Mouse (Mus musculus) fibroblast of lung, adult 2 months (primary cell): ENCODE measurements around the gene Fn3k.

Experiments used
- DNase-seq: peaks from one replicate; pipeline ENCODE4 v3.0.0-alpha.2; 2011; ENCODE audit warnings: low read depth

The Fn3k gene

GRCm38 (mm10) chr11:121451753-121452635 lies 17.3 kb downstream of the Fn3k start, which contains the start of gene Tbcd:
TSS of gene Tbcd (plus strand) at chr11:121451949.
- DNase-seq, result peak; percentile 77

DNA sequence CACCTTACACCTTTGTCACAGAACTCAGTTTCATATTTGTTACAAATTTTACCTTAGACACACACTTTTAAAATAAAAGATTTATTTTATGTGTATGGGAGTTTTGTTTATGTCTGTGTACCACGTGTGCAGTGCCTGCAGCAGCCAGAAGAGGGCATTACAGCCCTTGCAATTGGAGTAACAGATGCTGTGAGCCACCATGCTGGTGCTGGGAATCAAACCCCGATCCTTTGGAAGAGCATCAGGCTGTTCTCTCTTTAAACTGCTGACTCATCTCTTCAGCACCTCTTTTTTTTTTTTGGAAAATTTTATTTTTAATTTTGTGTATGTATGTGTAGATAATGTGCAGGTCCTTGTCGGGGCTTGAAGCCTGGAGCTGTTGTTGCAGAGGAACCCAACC lies 23.2 kb downstream of the Fn3k start:
- DNase-seq, result no peak

GRCm38 (mm10) chr11:121467408-121467807 lies 32.7 kb downstream of the Fn3k start:
- no peak for DNase-seq

GRCm38 (mm10) chr11:121474831-121475230 lies 40.1 kb downstream of the Fn3k start:
- DNase-seq, result no peak

DNA sequence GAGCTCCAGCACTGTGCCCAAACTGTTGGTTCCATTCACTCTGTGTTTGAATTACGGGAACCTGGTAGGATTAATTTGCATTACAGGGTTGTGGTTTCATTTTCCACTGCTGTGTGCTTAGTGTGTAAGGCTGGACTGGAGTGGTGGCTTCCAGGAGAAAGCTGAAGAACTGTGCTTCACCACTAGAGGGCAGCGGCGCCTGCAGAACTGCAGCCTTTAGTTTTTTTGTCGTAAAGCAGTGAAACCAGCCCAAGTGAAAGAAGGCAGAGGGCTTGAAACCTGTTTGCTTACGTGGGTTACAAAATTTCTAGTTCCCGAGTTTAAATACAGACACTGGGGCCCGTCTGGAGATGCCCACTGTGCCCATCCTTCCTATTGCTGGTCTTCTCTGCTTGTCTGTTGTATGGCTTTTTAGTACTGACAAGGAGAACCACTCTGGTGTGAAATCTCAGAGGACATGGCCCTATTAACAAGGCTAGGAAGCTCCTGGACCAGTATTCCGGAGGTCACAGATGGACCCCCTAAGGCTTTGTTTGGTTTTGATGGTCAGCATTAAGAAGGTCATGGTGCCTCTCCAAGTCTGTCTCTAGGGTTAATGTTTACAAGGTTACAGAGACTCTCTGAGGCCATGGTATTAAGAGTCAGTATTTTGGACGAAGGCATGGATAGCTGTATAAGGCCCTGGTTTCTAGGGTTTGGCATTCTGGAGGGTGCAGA lies 41.1 kb downstream of the Fn3k start:
- peak; percentile 55 for DNase-seq

- no peak for DNase-seq
These were observed 44.9 kb downstream of the Fn3k start for GRCm38 (mm10) chr11:121479476-121480203.

DNA sequence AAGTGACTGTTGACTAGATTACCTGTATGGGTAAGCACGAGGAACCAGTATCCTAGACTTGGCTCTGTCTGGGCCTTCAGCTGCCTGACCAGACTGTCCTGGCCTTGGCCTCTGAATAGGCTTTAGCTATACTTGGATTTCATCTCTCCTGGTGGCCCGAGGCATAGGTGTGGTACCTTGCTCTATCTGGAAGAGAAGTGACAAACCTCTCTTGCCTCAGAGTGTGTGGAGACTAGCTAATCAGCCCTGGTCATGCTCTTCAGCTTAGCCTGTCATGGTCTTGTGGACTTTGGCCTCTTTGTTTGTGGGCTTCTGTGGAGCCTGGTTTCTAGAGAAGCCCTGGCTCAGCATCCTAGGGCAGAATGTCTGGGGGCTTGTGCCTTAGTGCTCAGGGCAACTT lies 46.4 kb downstream of the Fn3k start:
- DNase-seq, result no peak

DNA sequence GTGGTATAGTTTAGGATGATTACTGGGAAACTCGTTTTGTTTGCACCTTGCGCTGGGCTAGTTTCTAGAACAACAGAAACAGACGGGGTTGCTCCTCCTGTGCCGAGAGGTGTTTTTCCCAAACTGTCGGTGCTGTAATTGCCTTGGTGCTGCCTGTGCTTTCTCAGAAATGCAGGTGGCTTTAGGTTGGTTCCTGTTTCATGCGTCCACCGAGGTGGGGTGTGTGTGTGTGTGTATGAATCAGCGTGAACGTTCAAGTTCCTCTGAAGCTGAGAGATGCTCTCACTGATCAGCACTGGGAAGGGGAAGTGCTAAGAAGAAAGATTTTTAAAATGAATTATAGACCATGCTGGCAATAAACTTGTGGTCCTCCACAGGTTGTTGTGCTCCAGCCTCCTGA lies 51.2 kb downstream of the Fn3k start:
- no peak for DNase-seq

- no peak for DNase-seq
These were observed 55.9 kb downstream of the Fn3k start for GRCm38 (mm10) chr11:121490651-121491050.
